In genomic region chr4:46343596-46344260, GRCm38 (mm10) we compare ENCODE assay signal across 9 mouse cellular contexts. TPM values are rescaled to one million over a fixed set of nuclear protein-coding genes. Genes with fewer than 3 reads are reported as not detected.
A peak's percentile ranks its signal among the peaks of the same experiment; 100 is the strongest.
DNase-seq lines count a peak whose midpoint lies in the region; ATAC-seq lines count a peak whose summit lies in the region.
"Had no signal": no experiment of that assay in that cellular context is flagged by ENCODE, and none has a peak within 500 bp of the region (broad histone marks: within the 10 kb centered on the region; RNA-seq: fewer than 3 reads in every experiment).

Gene Foxe1 (plus strand): TSS chr4:46343609.

- H3K4me1 ChIP-seq in kidney, embryonic 16.5 days (ENCODE audit: insufficient read depth, low read length): peaks cover 21% of the 10 kb centered on the region
- H3K4me1 ChIP-seq in embryonic facial prominence, embryonic 11.5 days (ENCODE audit: control insufficient read depth, insufficient read depth, low read length): peaks cover 2% of the 10 kb centered on the region; the same call in 1 of the 2 replicates
- no peaks in the 10 kb centered on the region for H3K4me1 ChIP-seq in intestine, embryonic 14.5 days (replicated peaks; ENCODE audit: control insufficient read depth, insufficient read depth, low read length)
- H3K4me1 ChIP-seq in neural tube, embryonic 11.5 days (ENCODE audit: control insufficient read depth, insufficient read depth, low read length): no peaks in the 10 kb centered on the region

- no peaks in the 10 kb centered on the region for H3K9me3 ChIP-seq in kidney, embryonic 16.5 days (ENCODE audit: low read length)
- no peaks in the 10 kb centered on the region for H3K9me3 ChIP-seq in embryonic facial prominence, embryonic 11.5 days (replicated peaks; ENCODE audit: control insufficient read depth, low read length)
- H3K9me3 ChIP-seq in intestine, embryonic 14.5 days (ENCODE audit: control insufficient read depth, low read length): no peaks in the 10 kb centered on the region
- H3K9me3 ChIP-seq in neural tube, embryonic 11.5 days (ENCODE audit: control insufficient read depth, low read length): no peaks in the 10 kb centered on the region

- 0 out of 2 replicates have a peak, but pooled peaks have one; percentile 43 for ATAC-seq in kidney, embryonic 16.5 days (ENCODE audit: low FRiP score, low TSS enrichment)
- ATAC-seq in embryonic facial prominence, embryonic 11.5 days (replicated peaks; ENCODE audit: insufficient number of reproducible peaks, low FRiP score, low TSS enrichment, low read depth): 0 out of 2 replicates have a peak, but pooled peaks have one; percentile 23
- ATAC-seq in intestine, embryonic 14.5 days (replicated peaks; ENCODE audit: low FRiP score, low TSS enrichment, low read depth): no peak
- no peak for ATAC-seq in neural tube, embryonic 11.5 days (ENCODE audit: insufficient read depth, low FRiP score, low TSS enrichment)
- no peak for ATAC-seq in megakaryocyte-erythroid progenitor cell, adult 5-6 weeks (replicated peaks; ENCODE audit: low FRiP score, low TSS enrichment, poor library complexity, severe bottlenecking)

- no peak within 1 kb of the TSS for H3K27ac ChIP-seq in kidney, embryonic 16.5 days (ENCODE audit: low read length)
- H3K27ac ChIP-seq in embryonic facial prominence, embryonic 11.5 days (replicated peaks; ENCODE audit: low read depth, low read length): no peak within 1 kb of the TSS
- no peak within 1 kb of the TSS for H3K27ac ChIP-seq in intestine, embryonic 14.5 days (ENCODE audit: low read depth)
- H3K27ac ChIP-seq in neural tube, embryonic 11.5 days (ENCODE audit: low read depth, low read length): no peak within 1 kb of the TSS

- H3K4me3 ChIP-seq in kidney, embryonic 16.5 days (ENCODE audit: low read length): peak within 1 kb of the TSS; percentile 41
- H3K4me3 ChIP-seq in embryonic facial prominence, embryonic 11.5 days (ENCODE audit: low read depth, low read length): peak within 1 kb of the TSS; percentile 29
- H3K4me3 ChIP-seq in intestine, embryonic 14.5 days (ENCODE audit: low read depth, low read length): peak within 1 kb of the TSS; percentile 28
- peak within 1 kb of the TSS; percentile 28 for H3K4me3 ChIP-seq in neural tube, embryonic 11.5 days (ENCODE audit: low read depth, low read length)

- H3K9ac ChIP-seq in kidney, embryonic 16.5 days (replicated peaks; ENCODE audit: low read length): no peak within 1 kb of the TSS
- H3K9ac ChIP-seq in embryonic facial prominence, embryonic 11.5 days (replicated peaks; ENCODE audit: low read length): 0 out of 2 replicates have a peak within 1 kb of the TSS, but pooled peaks have one; percentile 25
- no peak within 1 kb of the TSS for H3K9ac ChIP-seq in intestine, embryonic 14.5 days (ENCODE audit: low read length)
- H3K9ac ChIP-seq in neural tube, embryonic 11.5 days (ENCODE audit: low read length): no peak within 1 kb of the TSS

- no peak for DNase-seq in kidney, adult 8-10 months
- peak; percentile 16 for DNase-seq in embryonic facial prominence, embryonic 11.5 days (ENCODE audit: low spot score)
- DNase-seq in intestine, embryonic 14.5 days (ENCODE audit: low spot score): peak; percentile 71
- no peak for DNase-seq in neural tube, embryonic 11.5 days (ENCODE audit: low spot score)
- DNase-seq in ovary, postnatal 14 days (ENCODE audit: low spot score): no peak
- no peak for DNase-seq in urinary bladder, postnatal 4 days (ENCODE audit: low spot score in 2 of 2)

- 2% methylated on average over 63 of the region's 70 CpGs for WGBS in kidney, embryonic 16.5 days
- WGBS in embryonic facial prominence, embryonic 11.5 days: under 1% methylated on average over 65 of the region's 70 CpGs
- WGBS in intestine, embryonic 14.5 days: 1% methylated on average over 53 of the region's 70 CpGs
- WGBS in neural tube, embryonic 11.5 days: 2% methylated on average over 60 of the region's 70 CpGs

- peaks cover 91% of the 10 kb centered on the region for H3K27me3 ChIP-seq in kidney, embryonic 16.5 days (ENCODE audit: insufficient read depth, low read length)
- peaks cover 72% of the 10 kb centered on the region for H3K27me3 ChIP-seq in embryonic facial prominence, embryonic 11.5 days (ENCODE audit: control insufficient read depth, insufficient read depth, low read length)
- peaks cover 99% of the 10 kb centered on the region for H3K27me3 ChIP-seq in intestine, embryonic 14.5 days (replicated peaks; ENCODE audit: control insufficient read depth, insufficient read depth, low read length)
- peaks cover 98% of the 10 kb centered on the region for H3K27me3 ChIP-seq in neural tube, embryonic 11.5 days (ENCODE audit: control insufficient read depth, insufficient read depth, low read length)

- no peaks in the 10 kb centered on the region for H3K36me3 ChIP-seq in kidney, embryonic 16.5 days (ENCODE audit: insufficient read depth, low read length)
- no peaks in the 10 kb centered on the region for H3K36me3 ChIP-seq in embryonic facial prominence, embryonic 11.5 days (replicated peaks; ENCODE audit: control insufficient read depth, insufficient read depth, low read depth, low read length)
- no peaks in the 10 kb centered on the region for H3K36me3 ChIP-seq in intestine, embryonic 14.5 days (ENCODE audit: control insufficient read depth, insufficient read depth, low read length)
- H3K36me3 ChIP-seq in neural tube, embryonic 11.5 days (ENCODE audit: control insufficient read depth, insufficient read depth, low read length): no peaks in the 10 kb centered on the region

- peak within 1 kb of the TSS; percentile 49 for H3K4me2 ChIP-seq in kidney, embryonic 16.5 days (replicated peaks; ENCODE audit: low read depth, low read length)
- peak within 1 kb of the TSS; percentile 38 for H3K4me2 ChIP-seq in embryonic facial prominence, embryonic 11.5 days (ENCODE audit: low read depth, low read length)
- H3K4me2 ChIP-seq in intestine, embryonic 14.5 days (ENCODE audit: low read length): peak within 1 kb of the TSS; percentile 46
- H3K4me2 ChIP-seq in neural tube, embryonic 11.5 days (ENCODE audit: low read depth): peak within 1 kb of the TSS; percentile 36

RNA-seq across cellular contexts. Expression of gene Foxe1, which starts in this region (rescaled TPM):
- not detected in 2 replicates for polyA plus RNA-seq in kidney, embryonic 16.5 days (2015; fragmentation: Nextera tagmentation; extraction: Ambion mirVana)
- 1.4 and 1.5 TPM in 2 replicates for polyA plus RNA-seq in embryonic facial prominence, embryonic 11.5 days (2014; fragmentation: Nextera tagmentation; extraction: Ambion mirVana)
- polyA plus RNA-seq in intestine, embryonic 14.5 days (2014; fragmentation: Nextera tagmentation; extraction: Ambion mirVana): not detected in 2 replicates
- not detected in 2 replicates for polyA plus RNA-seq in neural tube, embryonic 11.5 days (2014; fragmentation: Nextera tagmentation; extraction: Ambion mirVana)
- total RNA-seq in megakaryocyte-erythroid progenitor cell, adult 5-6 weeks (2014; fragmentation: Nextera tagmentation): not detected in 2 replicates
- total RNA-seq in megakaryocyte-erythroid progenitor cell, adult 5-6 weeks (2017): 0.23 TPM in 1 of 2 replicates, not detected in the other
- total RNA-seq: granulocyte monocyte progenitor cell, adult 5-6 weeks had no signal

Comparison
In these comparisons a context has a peak if more than half of its experiments do, and no peak if none do; other contexts are left out.
1. Peak in ATAC-seq, H3K4me3 ChIP-seq and H3K4me2 ChIP-seq in kidney, embryonic 16.5 days; RNA of the gene not detected or under 1 TPM.
2. Peak in DNase-seq, H3K4me3 ChIP-seq and H3K4me2 ChIP-seq in intestine, embryonic 14.5 days; RNA of the gene not detected or under 1 TPM.